Mouse (Mus musculus) right cerebral cortex, adult 18-20 months (tissue): Measurements from ENCODE around the gene Limk2.

Source experiments
- DNase-seq: peaks from one replicate; pipeline ENCODE4 v3.0.0; 2022; ENCODE audit warnings: mixed read lengths

Limk2 gene

DNA sequence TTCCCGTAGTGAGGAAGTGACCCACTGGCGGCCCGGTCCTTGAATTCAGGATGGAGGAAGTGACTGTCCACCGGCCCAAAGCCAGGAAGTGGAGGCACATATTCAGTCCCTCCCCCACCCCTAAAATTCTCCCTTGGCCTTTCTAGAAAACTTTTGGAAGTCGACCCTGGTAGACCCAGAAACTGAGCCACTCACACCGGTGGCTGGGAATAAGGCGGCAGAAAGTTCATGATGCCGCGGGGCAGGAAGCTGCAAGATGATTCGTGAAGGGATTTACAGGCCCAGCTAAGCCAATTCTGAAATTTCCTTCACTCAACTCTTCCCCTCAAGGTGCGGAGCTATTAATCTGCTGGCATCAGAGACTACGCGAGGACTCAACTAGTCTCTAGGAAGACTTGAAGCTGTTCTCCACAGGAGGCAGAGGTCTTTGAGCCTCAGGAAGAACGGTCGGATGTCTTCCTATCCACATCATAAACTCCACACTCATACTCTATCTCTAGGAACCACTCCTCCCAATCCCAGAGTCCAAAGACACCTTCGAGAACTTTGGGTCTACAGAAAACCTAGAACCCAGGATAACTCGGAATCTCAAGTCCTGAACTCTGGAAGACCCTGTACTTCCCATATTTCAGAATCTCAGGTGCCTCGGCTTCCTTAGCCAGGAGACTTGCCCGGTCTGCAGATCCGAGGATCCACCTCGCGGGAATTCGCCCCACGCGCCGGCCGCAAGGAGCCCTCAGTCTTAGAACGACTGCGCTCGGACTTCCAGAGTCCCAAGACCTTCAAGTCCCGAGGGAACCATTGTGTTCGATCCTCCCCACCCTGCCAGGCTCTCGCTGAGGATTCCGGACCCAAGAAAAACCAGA, 625 bp downstream of the Limk2 start:
- no peak for DNase-seq

- peak; percentile 43 for DNase-seq
Observed at GRCm38 (mm10) chr11:3404287-3405047, 4.5 kb downstream of the Limk2 start.

DNA sequence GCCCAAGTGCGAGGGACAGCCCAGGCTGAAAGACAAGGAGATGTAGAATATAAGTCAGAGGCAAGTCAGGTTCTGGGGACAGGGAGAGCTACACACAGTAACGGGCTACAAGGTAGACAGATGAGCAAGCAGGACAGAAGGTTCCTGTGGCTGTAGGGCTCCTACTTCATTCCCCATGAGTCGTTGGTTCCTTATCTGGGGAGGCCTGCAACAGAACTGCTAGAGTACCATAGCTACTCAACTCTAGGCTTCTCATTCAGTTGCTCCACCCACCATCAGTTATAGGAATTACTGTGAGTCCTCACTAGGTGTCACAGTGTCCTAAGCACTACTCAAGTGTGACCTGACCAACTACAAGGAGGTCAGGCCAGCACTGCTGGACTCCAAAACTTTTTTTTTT, 6.0 kb downstream of the Limk2 start:
- DNase-seq, result no peak

- DNase-seq, result no peak
Observed at GRCm38 (mm10) chr11:3398318-3398717, 10.7 kb downstream of the Limk2 start.

- DNase-seq, result peak; percentile 32
Observed at GRCm38 (mm10) chr11:3396562-3396961, 12.4 kb downstream of the Limk2 start.

GRCm38 (mm10) chr11:3396091-3396490, 12.9 kb downstream of the Limk2 start:
- no peak for DNase-seq

DNA sequence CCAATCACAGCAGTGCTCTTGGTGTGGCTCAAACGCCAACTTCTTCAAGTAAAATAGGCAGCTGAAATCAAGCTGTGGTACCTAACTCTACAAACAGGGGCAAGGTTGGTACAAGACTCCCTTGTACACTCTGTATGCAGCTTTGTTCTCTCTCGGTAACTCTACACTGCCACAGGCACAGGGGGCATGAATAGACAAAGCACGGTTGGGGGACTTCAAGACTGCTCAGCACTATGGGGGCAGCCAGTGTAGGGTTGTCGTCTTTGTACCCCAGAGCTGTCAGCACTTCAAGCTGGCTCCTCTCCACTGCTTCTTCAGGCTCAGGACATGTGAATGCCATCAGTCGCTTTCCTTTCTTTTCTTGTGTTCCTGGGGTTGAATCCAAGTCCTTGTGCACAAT, 14.5 kb downstream of the Limk2 start:
- no peak for DNase-seq

DNA sequence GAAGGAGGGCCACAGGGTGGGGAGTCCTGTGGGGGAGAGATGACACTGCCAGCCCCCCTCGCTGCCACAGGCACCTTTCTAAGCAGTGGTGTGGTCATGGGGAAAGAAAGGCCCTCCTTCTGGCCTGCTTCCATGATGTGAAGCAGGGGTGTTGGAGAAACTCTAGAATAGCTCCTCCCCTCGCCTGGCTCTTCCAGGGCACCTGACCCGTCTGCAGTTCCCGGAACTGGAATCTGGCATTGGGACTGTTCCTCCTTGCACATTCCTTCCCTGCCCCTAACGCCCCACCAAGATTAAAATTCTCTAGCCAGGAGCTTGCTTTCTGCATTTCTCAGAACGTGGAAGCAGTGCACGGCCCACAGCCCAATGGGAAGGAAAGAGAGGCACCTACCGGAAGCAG, 16.5 kb downstream of the Limk2 start:
- DNase-seq, result no peak

DNA sequence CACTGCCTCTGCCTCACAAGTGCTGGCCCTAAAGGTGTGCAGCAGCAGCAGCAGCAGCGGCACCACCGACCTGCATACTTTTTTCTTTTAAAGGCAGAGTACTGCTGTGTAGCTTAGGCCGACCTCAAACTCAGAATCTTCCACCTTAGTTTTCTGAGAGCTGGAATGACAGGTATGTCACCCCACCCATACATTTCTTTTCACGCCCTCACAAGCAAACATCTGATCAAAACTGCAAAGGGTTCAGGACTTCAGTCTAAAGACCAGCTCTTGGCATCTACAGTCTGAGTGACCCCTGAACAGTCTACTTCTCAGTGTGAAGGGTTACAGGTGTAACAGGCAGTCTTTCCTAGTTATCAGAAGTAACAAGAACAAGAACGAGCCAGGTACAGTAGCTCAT, 18.2 kb downstream of the Limk2 start:
- DNase-seq, result no peak

DNA sequence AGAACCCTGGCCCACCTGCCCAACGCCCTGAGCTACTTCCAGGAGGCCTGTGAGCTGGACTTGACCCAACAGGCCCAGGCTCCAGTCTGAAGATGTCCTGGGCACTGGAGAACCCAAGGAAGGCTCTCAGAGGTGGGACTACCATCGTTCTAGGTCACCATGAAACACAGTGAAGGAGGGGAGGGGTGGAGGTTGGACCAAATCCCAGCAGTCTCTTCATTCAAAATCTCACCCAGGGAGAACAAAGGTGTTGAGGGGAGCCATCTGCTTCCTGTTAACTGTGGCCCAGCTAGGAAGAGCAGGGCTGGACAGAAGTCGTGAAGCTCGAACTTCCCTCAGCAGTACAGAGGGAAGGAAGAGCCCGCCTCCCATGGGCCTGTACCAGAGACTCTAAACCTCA, 19.0 kb downstream of the Limk2 start:
- no peak for DNase-seq

GRCm38 (mm10) chr11:3387482-3388196, 21.4 kb downstream of the Limk2 start:
- DNase-seq, result no peak

DNA sequence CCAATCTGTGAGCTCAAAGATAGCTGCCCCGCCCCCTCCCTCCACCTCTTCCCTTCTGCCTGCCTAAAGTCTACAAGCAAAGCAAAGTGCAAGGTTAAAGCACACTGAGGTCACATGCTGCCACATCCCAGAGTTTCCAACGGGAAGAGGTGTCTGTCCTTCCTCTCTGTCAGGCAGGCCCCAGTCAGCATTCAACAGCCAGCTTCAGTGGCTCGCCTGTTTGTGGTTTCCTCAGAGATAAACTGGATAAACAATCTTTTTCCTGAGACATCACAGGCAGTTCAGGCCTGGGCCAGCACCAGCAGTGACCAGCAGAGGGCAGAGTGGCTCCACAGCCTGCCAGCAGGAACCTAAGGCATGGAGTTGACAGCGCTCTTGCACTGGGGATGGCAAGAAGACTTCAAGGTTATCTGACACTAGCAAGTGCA, 22.0 kb downstream of the Limk2 start:
- peak; percentile 85 for DNase-seq

GRCm38 (mm10) chr11:3382602-3383594, 26.1 kb downstream of the Limk2 start:
- DNase-seq, result no peak

DNA sequence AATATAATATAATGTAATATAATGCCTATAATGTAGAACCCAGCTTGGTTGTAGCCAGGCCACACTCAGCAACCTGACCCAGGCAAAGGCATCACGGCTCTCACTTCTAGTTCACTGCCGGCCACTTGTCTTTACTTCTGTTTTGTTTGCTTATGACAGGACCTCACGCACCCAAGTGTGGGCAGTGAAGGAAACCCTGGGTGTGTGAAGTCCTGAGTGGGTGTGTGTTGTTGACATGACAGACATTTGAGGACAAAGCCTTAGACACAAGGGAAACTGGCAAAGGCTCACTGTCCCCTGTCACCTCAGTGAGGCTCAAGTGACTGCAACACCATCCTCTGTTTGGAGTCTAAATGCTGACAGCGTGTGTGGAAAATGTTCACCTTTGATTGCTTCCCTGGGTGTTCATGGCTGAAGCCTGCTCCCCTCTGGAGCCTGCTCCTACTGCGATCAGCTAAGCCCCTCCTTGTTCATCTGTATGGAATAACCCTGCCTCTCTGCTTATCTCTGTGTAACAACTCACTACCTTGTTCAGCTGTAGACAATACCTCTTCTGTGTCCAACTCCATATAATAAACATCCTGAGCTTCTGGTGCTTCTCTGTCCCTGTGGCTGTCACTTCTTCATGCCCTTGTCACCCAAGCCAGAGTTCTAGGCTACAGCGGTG, 27.7 kb downstream of the Limk2 start:
- DNase-seq, result no peak

GRCm38 (mm10) chr11:3379427-3379826, 29.6 kb downstream of the Limk2 start:
- no peak for DNase-seq

GRCm38 (mm10) chr11:3374741-3375140, 34.2 kb downstream of the Limk2 start:
- no peak for DNase-seq

- peak; percentile 8 for DNase-seq
Observed at GRCm38 (mm10) chr11:3374293-3374645, 34.7 kb downstream of the Limk2 start.

- peak; percentile 13 for DNase-seq
Observed at GRCm38 (mm10) chr11:3373591-3374292, 35.2 kb downstream of the Limk2 start.

DNA sequence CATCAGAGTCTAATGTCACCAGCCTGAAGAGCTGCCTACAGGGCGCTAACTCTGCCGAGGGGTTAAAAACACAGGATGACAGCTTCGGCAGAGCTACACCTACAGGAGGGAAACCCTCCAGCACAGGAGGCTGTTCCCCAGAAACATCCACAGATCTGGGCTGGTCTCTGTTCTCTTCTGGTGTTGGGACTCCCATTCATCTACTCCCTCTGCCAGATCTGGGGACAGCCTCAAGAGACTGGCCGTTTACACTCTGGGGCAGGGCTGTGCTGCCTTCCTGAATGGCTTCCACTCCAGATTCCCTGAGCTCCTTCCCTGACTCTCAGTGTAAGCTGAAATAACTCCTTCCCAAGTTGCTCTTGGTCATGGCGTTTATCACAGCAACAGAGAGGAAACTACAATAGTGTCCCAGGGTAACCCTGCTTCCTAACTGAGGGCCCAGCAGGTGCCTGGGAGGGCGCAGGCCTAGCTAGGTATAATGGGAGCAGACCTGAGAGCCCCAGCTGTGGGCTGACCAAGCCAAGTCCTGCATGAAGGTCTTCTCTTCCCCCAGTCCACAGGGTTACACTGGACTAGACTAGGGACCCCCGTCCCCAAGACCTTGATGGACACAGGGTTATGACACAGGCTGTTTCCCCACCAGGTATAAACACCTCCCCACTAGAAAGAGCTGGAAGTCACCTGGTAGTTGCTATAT, 37.2 kb downstream of the Limk2 start:
- DNase-seq, result no peak

GRCm38 (mm10) chr11:3370928-3371598, 37.9 kb downstream of the Limk2 start:
- DNase-seq, result peak; percentile 90
